Mouse (Mus musculus): Measurements from ENCODE around the gene Abcc4. TPM values are rescaled to one million over a fixed set of nuclear protein-coding genes. Genes with fewer than 3 reads are reported as not detected.

The Abcc4 gene
- polyA plus RNA-seq, 1 experiment, result 4.5 TPM

DNA sequence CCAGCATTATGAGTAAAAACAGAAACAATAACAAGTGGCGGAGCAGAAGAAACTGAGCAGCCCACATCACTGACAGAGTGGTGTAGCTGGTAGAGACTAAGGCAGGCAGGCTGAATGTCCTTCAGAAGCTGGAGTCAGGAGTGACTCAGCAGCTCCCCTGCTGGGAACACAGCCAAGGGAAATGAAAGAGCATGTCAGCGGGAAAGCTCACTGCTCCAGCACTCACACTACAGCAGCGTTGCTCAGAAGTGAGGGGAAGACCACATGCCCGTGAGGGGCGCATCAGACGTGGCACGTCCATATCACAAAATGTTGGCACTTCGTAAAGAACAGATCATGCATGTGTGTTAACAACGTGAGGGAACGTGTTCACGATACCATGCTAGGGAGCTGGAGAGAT, 3.7 kb upstream of the Abcc4 start:
- H3K4me3 ChIP-seq (replicated peaks; ENCODE audit: insufficient read depth, low read depth, low read length), result peak overlapping the region; percentile 32
- no peak; the same call in 1 of the 2 replicates for TF ChIP-seq CTCF (IDR thresholded peaks at IDR 0.05; ENCODE audit: borderline replicate concordance, insufficient read depth, low read depth, low read length)
- no peak for TF ChIP-seq POLR2A (IDR thresholded peaks at IDR 0.05; ENCODE audit: borderline replicate concordance, insufficient read depth, low read length)
- no peaks in the 10 kb centered on the region for H3K27me3 ChIP-seq (ENCODE audit: control insufficient read depth, insufficient read depth, low read length)
- H3K4me1 ChIP-seq (ENCODE audit: control insufficient read depth, insufficient read depth, low read length), result peaks cover 4% of the 10 kb centered on the region; the same call in 1 of the 2 replicates
- WGBS, result 25% methylated on average over 11 of the region's 11 CpGs
- DNase-seq, result peak; percentile 82 to 89
- no peak overlapping the region for H3K27ac ChIP-seq (ENCODE audit: insufficient read depth, low read length)

DNA sequence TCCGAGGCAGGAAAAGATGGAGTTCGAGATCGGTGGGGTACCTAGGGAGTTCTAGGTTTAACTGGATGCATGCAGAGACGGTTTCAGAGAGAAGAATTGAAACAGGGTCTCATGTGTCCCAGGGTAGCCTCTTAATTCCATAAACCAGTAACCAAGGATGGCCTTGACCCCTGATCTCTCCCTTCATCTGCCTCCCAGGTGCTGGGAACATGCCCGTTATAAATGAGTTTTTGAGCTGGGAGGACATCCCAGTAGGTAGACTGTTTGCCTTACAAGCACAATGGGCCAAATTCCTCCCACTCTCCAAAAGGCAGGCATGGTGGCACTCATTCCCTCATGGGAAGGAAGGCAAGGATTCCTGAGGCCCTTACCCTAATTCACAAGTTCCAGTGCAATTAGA, 2.1 kb upstream of the Abcc4 start:
- no peak for DNase-seq
- Histone ChIP-seq H3K27me3 (ENCODE audit: control insufficient read depth, insufficient read depth, low read length) (no peaks in the 10 kb centered on the region), H3K4me1 (ENCODE audit: control insufficient read depth, insufficient read depth, low read length) (peaks cover 4% of the 10 kb centered on the region; the same call in 1 of the 2 replicates), H3K27ac (ENCODE audit: insufficient read depth, low read length) (no peak overlapping the region), H3K4me3 (replicated peaks; ENCODE audit: insufficient read depth, low read depth, low read length) (no peak overlapping the region)
- no peak for TF ChIP-seq CTCF (IDR thresholded peaks at IDR 0.05; ENCODE audit: borderline replicate concordance, insufficient read depth, low read depth, low read length)
- TF ChIP-seq POLR2A (IDR thresholded peaks at IDR 0.05; ENCODE audit: borderline replicate concordance, insufficient read depth, low read length), result no peak
- 93% methylated on average over 5 of the region's 5 CpGs for WGBS

DNA sequence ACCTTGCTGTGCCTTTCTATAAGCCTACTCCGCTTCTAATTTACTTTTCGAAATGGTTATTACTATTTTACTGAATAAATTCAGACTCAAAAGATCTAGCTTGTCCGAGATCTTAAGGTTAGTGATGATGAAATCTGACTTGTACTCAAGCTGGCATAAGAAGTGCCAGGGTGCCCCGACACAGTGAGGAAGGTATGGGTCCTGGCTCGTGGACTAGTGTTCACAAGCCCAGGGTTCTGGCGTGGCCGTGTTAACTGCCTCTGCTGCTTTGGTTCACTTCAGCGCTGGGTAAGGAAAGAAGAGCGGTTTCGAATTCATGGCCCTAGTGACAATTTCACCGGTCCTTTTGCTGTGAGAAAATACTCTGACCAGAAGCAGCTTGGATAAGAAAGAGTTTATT, 943 bp upstream of the Abcc4 start:
- DNase-seq, result no peak
- no peak for TF ChIP-seq CTCF (IDR thresholded peaks at IDR 0.05; ENCODE audit: borderline replicate concordance, insufficient read depth, low read depth, low read length)
- TF ChIP-seq POLR2A (IDR thresholded peaks at IDR 0.05; ENCODE audit: borderline replicate concordance, insufficient read depth, low read length), result no peak
- peak overlapping the region; percentile 55 for H3K4me3 ChIP-seq (replicated peaks; ENCODE audit: insufficient read depth, low read depth, low read length)
- 89% methylated on average over 11 of the region's 11 CpGs for WGBS
- peaks cover 4% of the 10 kb centered on the region; the same call in 1 of the 2 replicates for H3K4me1 ChIP-seq (ENCODE audit: control insufficient read depth, insufficient read depth, low read length)
- no peak overlapping the region for H3K27ac ChIP-seq (ENCODE audit: insufficient read depth, low read length)
- no peaks in the 10 kb centered on the region for H3K27me3 ChIP-seq (ENCODE audit: control insufficient read depth, insufficient read depth, low read length)

DNA sequence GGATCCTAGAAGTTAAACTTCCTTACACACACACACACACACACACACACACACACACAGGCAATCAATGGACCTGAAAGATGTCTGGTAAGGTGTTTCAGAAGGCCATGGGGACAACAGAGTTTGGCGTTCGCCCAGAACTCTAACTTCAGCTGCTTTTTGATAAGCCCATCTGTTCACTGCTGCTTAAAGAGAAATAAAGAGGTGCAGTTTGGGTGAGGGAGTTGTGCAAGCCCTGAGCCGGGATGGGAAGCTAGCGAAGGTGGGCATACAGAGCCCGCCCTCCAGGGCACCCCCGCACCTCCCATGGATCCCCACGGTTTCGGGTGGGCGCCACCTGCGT, 583 bp downstream of the Abcc4 start:
- no peak overlapping the region for H3K27ac ChIP-seq (ENCODE audit: insufficient read depth, low read length)
- peaks cover 4% of the 10 kb centered on the region; the same call in 1 of the 2 replicates for H3K4me1 ChIP-seq (ENCODE audit: control insufficient read depth, insufficient read depth, low read length)
- 3% methylated on average over 10 of the region's 10 CpGs for WGBS
- H3K27me3 ChIP-seq (ENCODE audit: control insufficient read depth, insufficient read depth, low read length), result no peaks in the 10 kb centered on the region
- H3K4me3 ChIP-seq (replicated peaks; ENCODE audit: insufficient read depth, low read depth, low read length), result peak overlapping the region; percentile 55
- DNase-seq, result no peak
- TF ChIP-seq CTCF (IDR thresholded peaks at IDR 0.05; ENCODE audit: borderline replicate concordance, insufficient read depth, low read depth, low read length) (no peak), POLR2A (IDR thresholded peaks at IDR 0.05; ENCODE audit: borderline replicate concordance, insufficient read depth, low read length) (no peak)

DNA sequence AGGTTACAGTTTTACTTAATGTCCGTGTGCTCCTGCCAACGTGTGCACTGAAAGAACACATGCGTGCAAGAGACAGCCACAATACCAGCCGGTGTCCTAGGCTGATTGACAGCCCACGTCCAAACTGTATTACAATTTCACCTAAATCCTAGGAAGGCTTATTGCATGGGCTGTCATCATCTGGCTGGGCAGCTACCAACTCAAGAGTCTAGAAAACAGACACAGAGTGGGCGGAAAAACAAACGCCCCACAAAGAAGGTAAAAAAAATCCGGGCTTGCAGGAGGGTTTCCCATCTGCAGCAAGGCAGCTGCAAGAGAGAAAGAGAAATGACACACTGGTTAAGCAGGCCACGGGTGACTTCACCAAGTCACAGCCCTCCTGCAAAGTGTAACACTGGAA, 2.7 kb downstream of the Abcc4 start:
- TF ChIP-seq CTCF (IDR thresholded peaks at IDR 0.05; ENCODE audit: borderline replicate concordance, insufficient read depth, low read depth, low read length) (no peak), POLR2A (IDR thresholded peaks at IDR 0.05; ENCODE audit: borderline replicate concordance, insufficient read depth, low read length) (no peak)
- Histone ChIP-seq H3K27ac (ENCODE audit: insufficient read depth, low read length) (no peak overlapping the region), H3K4me3 (replicated peaks; ENCODE audit: insufficient read depth, low read depth, low read length) (no peak overlapping the region), H3K4me1 (ENCODE audit: control insufficient read depth, insufficient read depth, low read length) (no peaks in the 10 kb centered on the region; the same call in 1 of the 2 replicates), H3K27me3 (ENCODE audit: control insufficient read depth, insufficient read depth, low read length) (no peaks in the 10 kb centered on the region)
- 85% methylated on average over 9 of the region's 9 CpGs for WGBS
- DNase-seq, result no peak

DNA sequence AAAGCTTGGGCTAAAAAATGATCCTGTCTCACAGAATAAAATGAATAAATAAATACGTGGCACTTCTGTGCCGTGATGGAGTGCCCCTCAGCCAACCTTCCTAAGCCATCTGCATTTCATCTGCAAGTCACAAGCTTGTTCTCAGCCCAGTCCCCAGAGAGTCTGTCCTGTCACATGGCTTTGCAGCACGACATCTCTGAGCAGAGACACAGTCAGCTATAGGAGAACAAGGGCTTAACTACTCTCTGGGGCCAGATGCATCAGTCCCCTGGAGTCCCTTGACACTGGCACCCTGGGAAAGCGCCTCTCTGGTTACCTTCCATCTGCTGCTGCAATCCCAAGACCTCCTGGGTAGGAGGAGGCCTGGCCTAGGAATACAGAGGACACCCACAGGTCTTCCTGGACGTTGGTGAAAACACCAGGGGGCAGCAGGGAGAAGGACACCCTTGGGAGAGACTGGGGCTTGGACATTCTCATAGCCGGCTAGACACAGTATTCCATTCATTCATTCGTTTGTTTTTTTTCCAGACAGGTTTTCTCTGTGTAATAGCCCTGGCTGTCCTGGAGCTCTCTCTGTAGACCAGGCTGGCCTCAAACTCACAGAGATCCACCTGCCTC, 3.9 kb downstream of the Abcc4 start:
- 70% methylated on average over 7 of the region's 7 CpGs for WGBS
- DNase-seq, result no peak
- Histone ChIP-seq H3K27me3 (ENCODE audit: control insufficient read depth, insufficient read depth, low read length) (no peaks in the 10 kb centered on the region), H3K4me1 (ENCODE audit: control insufficient read depth, insufficient read depth, low read length) (no peaks in the 10 kb centered on the region; the same call in 1 of the 2 replicates), H3K4me3 (replicated peaks; ENCODE audit: insufficient read depth, low read depth, low read length) (no peak overlapping the region), H3K27ac (ENCODE audit: insufficient read depth, low read length) (no peak overlapping the region)
- no peak for TF ChIP-seq POLR2A (IDR thresholded peaks at IDR 0.05; ENCODE audit: borderline replicate concordance, insufficient read depth, low read length)
- 0 out of 2 replicates have a peak, but pooled peaks have one; percentile 11 for TF ChIP-seq CTCF (IDR thresholded peaks at IDR 0.05; ENCODE audit: borderline replicate concordance, insufficient read depth, low read depth, low read length)

DNA sequence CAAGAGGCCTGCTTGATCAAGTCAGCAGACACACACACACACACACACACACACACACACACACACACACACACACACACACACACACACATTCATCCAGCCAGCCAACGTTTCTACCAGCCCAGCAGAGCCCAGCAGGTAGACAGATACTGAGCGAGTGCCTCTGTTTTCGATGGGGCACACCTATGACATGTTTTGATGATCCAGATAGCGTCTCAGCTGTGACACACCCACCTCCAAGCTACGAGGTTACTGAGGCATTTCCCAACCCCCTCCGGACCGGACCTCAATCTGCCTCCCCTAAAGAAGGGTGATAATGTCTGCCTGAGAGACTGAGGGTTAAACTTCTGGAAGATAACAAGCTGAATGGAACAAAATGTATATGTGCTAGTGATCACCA, 5.4 kb downstream of the Abcc4 start:
- peaks cover 12% of the 10 kb centered on the region for H3K4me1 ChIP-seq (ENCODE audit: control insufficient read depth, insufficient read depth, low read length)
- TF ChIP-seq CTCF (IDR thresholded peaks at IDR 0.05; ENCODE audit: borderline replicate concordance, insufficient read depth, low read depth, low read length) (no peak), POLR2A (IDR thresholded peaks at IDR 0.05; ENCODE audit: borderline replicate concordance, insufficient read depth, low read length) (no peak)
- H3K27me3 ChIP-seq (ENCODE audit: control insufficient read depth, insufficient read depth, low read length), result no peaks in the 10 kb centered on the region
- no peak for DNase-seq
- no peak overlapping the region for H3K27ac ChIP-seq (ENCODE audit: insufficient read depth, low read length)
- no peak overlapping the region for H3K4me3 ChIP-seq (replicated peaks; ENCODE audit: insufficient read depth, low read depth, low read length)
- WGBS, result 84% methylated on average over 7 of the region's 7 CpGs

DNA sequence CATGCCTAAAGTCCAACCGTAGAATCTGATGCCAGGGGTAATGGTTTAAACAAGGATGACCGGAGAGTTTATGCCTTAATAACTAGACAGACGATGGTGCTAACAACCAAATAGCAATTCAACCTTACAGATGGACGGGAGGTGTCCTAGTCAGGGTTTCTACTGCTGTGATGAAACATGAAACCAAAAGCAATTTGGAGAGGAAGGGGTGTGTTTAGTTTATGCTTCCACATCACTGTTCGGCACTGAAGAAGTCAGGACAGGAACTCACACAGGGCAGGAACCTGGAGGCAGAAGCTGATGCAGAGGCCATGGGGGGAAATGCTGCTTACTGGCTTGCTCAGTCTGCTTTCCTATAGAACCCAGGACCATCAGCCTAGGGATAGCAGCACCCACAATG, 6.1 kb downstream of the Abcc4 start:
- WGBS, result 79% methylated on average over 5 of the region's 5 CpGs
- Histone ChIP-seq H3K27ac (ENCODE audit: insufficient read depth, low read length) (no peak overlapping the region), H3K27me3 (ENCODE audit: control insufficient read depth, insufficient read depth, low read length) (no peaks in the 10 kb centered on the region), H3K4me1 (ENCODE audit: control insufficient read depth, insufficient read depth, low read length) (peaks cover 13% of the 10 kb centered on the region), H3K4me3 (replicated peaks; ENCODE audit: insufficient read depth, low read depth, low read length) (no peak overlapping the region)
- TF ChIP-seq POLR2A (IDR thresholded peaks at IDR 0.05; ENCODE audit: borderline replicate concordance, insufficient read depth, low read length) (no peak), CTCF (IDR thresholded peaks at IDR 0.05; ENCODE audit: borderline replicate concordance, insufficient read depth, low read depth, low read length) (no peak)
- no peak for DNase-seq

Measured in cerebellum, adult 2 months (tissue).